Mouse (Mus musculus): ENCODE data around the gene A1bg. TPM values are rescaled to one million over a fixed set of nuclear protein-coding genes. Genes with fewer than 3 reads are reported as not detected.

A1bg gene
- not detected in 2 replicates for polyA plus RNA-seq (2015; fragmentation: Nextera tagmentation; extraction: Ambion mirVana)

DNA sequence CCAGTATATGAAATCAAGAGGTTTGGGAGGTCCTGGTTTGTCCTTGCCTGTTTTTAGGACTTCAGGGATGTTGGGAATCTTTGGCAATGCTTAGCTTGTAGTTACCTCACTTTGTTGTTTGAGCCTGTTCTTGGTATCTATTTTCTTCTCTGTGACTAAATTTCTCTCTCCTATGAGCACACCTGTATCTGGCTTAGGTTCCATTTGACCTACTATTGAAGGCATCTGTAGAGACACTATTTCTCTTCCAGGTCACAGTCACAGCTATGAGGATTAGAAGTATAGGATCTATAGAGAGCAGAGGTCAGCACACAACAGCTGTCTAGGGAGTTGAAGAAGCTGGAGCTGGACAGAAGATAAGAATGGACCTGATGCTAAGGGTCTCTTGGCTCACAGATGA, at the start of gene A1bg:
Gene A1bg (minus strand): TSS at position 101 of the 400 bp plus-strand sequence.
- no peak within 1 kb of the TSS for H3K9ac ChIP-seq (ENCODE audit: low read length)
- no peak within 1 kb of the TSS for H3K4me2 ChIP-seq (ENCODE audit: low read depth, low read length)
- H3K27me3 ChIP-seq (ENCODE audit: control insufficient read depth, insufficient read depth, low read length) = no peaks in the 10 kb centered on the region
- no peaks in the 10 kb centered on the region for H3K36me3 ChIP-seq (ENCODE audit: control insufficient read depth, insufficient read depth)
- no peaks in the 10 kb centered on the region for H3K9me3 ChIP-seq (replicated peaks; ENCODE audit: control insufficient read depth, low read length)
- no peak within 1 kb of the TSS for H3K27ac ChIP-seq (ENCODE audit: low read length)
- no peak for ATAC-seq (replicated peaks; ENCODE audit: extremely low read depth, insufficient read depth, low FRiP score)
- no peak within 1 kb of the TSS for H3K4me3 ChIP-seq (ENCODE audit: low read length)
- peaks cover 3% of the 10 kb centered on the region for H3K4me1 ChIP-seq (ENCODE audit: control insufficient read depth, insufficient read depth, low read length)

- no peaks in the 10 kb centered on the region for H3K27me3 ChIP-seq (ENCODE audit: control insufficient read depth, insufficient read depth, low read length)
- H3K9ac ChIP-seq (ENCODE audit: low read length) = no peak overlapping the region
- no peak overlapping the region for H3K4me2 ChIP-seq (ENCODE audit: low read depth, low read length)
- no peak overlapping the region for H3K4me3 ChIP-seq (ENCODE audit: low read length)
- no peak for ATAC-seq (replicated peaks; ENCODE audit: extremely low read depth, insufficient read depth, low FRiP score)
- H3K36me3 ChIP-seq (ENCODE audit: control insufficient read depth, insufficient read depth) = no peaks in the 10 kb centered on the region
- WGBS = 65% methylated on average over 1 of the region's 1 CpGs
- H3K9me3 ChIP-seq (replicated peaks; ENCODE audit: control insufficient read depth, low read length) = no peaks in the 10 kb centered on the region
- no peak overlapping the region for H3K27ac ChIP-seq (ENCODE audit: low read length)
- no peaks in the 10 kb centered on the region for H3K4me1 ChIP-seq (ENCODE audit: control insufficient read depth, insufficient read depth, low read length)
Measured at GRCm38 (mm10) chr15:60968549-60968861, 45.7 kb upstream of the A1bg start.

DNA sequence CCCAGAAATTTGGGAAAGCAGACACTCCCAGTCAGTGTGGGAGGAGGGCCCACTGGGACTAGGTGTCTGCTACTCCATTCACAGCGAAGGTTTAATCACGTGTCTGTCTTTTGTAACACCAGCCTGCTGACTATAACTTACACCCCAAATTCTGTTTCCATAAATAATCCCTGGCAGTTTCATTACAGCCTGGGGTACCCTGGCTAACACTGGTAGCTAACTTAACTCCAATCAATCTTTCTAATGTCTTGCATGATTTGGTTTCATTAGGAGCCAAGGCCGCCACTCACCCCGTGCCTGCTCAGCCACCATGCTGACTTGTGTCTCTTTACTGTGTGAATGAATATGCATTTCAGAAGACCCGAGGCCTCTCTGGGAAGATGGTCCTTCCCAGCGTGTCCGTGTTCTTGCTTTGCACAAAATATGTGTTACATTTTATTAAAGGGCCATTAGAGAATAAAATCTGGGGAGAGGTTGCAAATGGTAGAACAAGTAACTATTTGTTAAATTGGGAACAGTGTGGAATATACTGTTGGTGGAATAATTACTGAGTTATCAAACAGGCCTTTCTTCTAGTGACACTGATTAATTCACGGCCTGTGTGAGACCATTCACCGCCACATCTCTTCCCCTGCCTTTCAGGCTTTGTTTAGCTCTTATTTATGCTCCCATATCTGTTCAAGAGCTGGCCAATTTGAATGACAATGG, 45.2 kb upstream of the A1bg start:
- no peak for ATAC-seq (replicated peaks; ENCODE audit: extremely low read depth, insufficient read depth, low FRiP score)
- 74% methylated on average over 9 of the region's 9 CpGs for WGBS

GRCm38 (mm10) chr15:60925686-60926085, 2.9 kb upstream of the A1bg start:
- Histone ChIP-seq H3K9ac (ENCODE audit: low read length) (no peak overlapping the region), H3K9me3 (replicated peaks; ENCODE audit: control insufficient read depth, low read length) (no peaks in the 10 kb centered on the region), H3K4me2 (ENCODE audit: low read depth, low read length) (no peak overlapping the region), H3K4me1 (ENCODE audit: control insufficient read depth, insufficient read depth, low read length) (peaks cover 3% of the 10 kb centered on the region), H3K27me3 (ENCODE audit: control insufficient read depth, insufficient read depth, low read length) (no peaks in the 10 kb centered on the region), H3K4me3 (ENCODE audit: low read length) (no peak overlapping the region), H3K36me3 (ENCODE audit: control insufficient read depth, insufficient read depth) (no peaks in the 10 kb centered on the region), H3K27ac (ENCODE audit: low read length) (no peak overlapping the region)
- 10% methylated on average over 4 of the region's 4 CpGs for WGBS
- ATAC-seq (replicated peaks; ENCODE audit: extremely low read depth, insufficient read depth, low FRiP score) = no peak

More for the DNA sequence above, 45.2 kb upstream of the A1bg start:
- H3K36me3 ChIP-seq (ENCODE audit: control insufficient read depth, insufficient read depth) = no peaks in the 10 kb centered on the region
- H3K9me3 ChIP-seq (replicated peaks; ENCODE audit: control insufficient read depth, low read length) = no peaks in the 10 kb centered on the region
- H3K9ac ChIP-seq (ENCODE audit: low read length) = no peak overlapping the region
- H3K4me3 ChIP-seq (ENCODE audit: low read length) = no peak overlapping the region
- no peak overlapping the region for H3K27ac ChIP-seq (ENCODE audit: low read length)
- H3K4me2 ChIP-seq (ENCODE audit: low read depth, low read length) = no peak overlapping the region
- H3K27me3 ChIP-seq (ENCODE audit: control insufficient read depth, insufficient read depth, low read length) = no peaks in the 10 kb centered on the region
- H3K4me1 ChIP-seq (ENCODE audit: control insufficient read depth, insufficient read depth, low read length) = no peaks in the 10 kb centered on the region

DNA sequence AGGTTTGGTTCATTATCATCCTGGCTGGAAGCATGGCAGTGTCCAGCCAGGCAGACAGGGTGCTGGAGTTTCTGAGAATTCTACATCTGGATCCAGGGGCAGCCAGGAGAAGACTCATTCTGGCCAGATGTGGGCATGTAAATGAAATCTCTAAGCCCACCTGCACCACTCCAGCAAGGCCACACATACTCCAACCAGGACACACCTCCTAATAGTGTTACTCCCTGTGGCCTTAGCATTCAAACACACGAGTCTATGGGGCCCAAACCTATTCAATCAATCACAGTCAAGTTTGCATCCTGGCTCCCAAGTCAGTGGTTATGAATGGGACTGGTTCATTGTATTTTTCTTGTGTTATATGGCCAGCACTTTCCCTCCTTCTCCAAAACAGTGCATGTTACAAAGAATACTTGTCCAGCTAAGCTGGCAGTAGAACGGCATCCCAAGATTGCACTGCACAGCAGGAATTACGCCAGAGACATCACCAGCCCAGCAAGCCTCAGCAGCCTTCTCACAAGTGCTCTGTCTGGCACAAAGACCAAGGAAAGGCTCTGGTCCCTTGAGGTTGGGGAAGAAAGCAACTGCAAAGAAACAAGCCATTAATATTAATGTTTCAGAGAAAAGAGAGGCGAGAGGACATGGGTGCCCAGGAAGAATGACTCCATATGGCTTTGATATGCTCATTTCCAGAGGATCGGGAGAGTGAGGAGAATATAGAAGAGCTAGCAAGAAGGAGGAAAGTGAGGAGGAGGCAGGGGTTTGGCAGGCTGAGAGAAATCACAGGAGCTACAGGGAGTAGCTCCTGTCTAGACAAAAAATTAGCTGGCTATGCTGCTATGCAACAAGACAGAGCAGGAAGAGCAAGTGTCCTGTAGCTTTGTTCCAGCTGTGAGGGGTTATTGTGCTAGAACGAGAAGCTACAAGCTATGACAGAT, 18.8 kb downstream of the A1bg start:
- H3K4me1 ChIP-seq (ENCODE audit: control insufficient read depth, insufficient read depth, low read length) = no peaks in the 10 kb centered on the region
- no peaks in the 10 kb centered on the region for H3K9me3 ChIP-seq (replicated peaks; ENCODE audit: control insufficient read depth, low read length)
- H3K27ac ChIP-seq (ENCODE audit: low read length) = no peak overlapping the region
- no peak overlapping the region for H3K9ac ChIP-seq (ENCODE audit: low read length)
- H3K4me3 ChIP-seq (ENCODE audit: low read length) = no peak overlapping the region
- no peaks in the 10 kb centered on the region for H3K36me3 ChIP-seq (ENCODE audit: control insufficient read depth, insufficient read depth)
- no peak overlapping the region for H3K4me2 ChIP-seq (ENCODE audit: low read depth, low read length)
- no peak for ATAC-seq (replicated peaks; ENCODE audit: extremely low read depth, insufficient read depth, low FRiP score)
- 57% methylated on average over 6 of the region's 6 CpGs for WGBS
- no peaks in the 10 kb centered on the region for H3K27me3 ChIP-seq (ENCODE audit: control insufficient read depth, insufficient read depth, low read length)

GRCm38 (mm10) chr15:60898187-60898965, 24.4 kb downstream of the A1bg start:
- H3K27me3 ChIP-seq (ENCODE audit: control insufficient read depth, insufficient read depth, low read length) = no peaks in the 10 kb centered on the region
- no peak overlapping the region for H3K27ac ChIP-seq (ENCODE audit: low read length)
- no peak for ATAC-seq (replicated peaks; ENCODE audit: extremely low read depth, insufficient read depth, low FRiP score)
- H3K4me3 ChIP-seq (ENCODE audit: low read length) = no peak overlapping the region
- H3K9me3 ChIP-seq (replicated peaks; ENCODE audit: control insufficient read depth, low read length) = no peaks in the 10 kb centered on the region
- 69% methylated on average over 6 of the region's 6 CpGs for WGBS
- no peaks in the 10 kb centered on the region for H3K4me1 ChIP-seq (ENCODE audit: control insufficient read depth, insufficient read depth, low read length)
- no peak overlapping the region for H3K4me2 ChIP-seq (ENCODE audit: low read depth, low read length)
- H3K9ac ChIP-seq (ENCODE audit: low read length) = no peak overlapping the region
- no peaks in the 10 kb centered on the region for H3K36me3 ChIP-seq (ENCODE audit: control insufficient read depth, insufficient read depth)

DNA sequence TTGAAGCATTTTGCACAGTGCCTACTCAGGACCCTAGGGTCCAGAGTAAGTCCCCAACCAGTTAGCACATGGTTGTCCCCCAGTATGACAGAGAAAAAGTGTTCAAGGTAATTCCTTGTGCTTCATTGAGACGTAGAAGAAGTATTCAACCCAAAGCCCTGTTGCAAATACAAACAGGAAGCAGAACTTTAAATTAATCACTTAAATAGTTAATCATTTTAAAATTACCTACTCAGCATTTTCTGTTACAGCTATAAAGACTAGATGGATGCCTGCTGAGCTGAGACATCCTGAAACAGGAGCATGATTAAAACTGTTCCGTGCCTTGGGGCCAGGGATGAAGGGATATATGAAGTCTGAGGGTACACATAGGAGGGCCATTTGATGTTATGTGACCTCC, 26.8 kb downstream of the A1bg start:
- Histone ChIP-seq H3K9ac (ENCODE audit: low read length) (no peak overlapping the region), H3K4me3 (ENCODE audit: low read length) (no peak overlapping the region), H3K9me3 (replicated peaks; ENCODE audit: control insufficient read depth, low read length) (no peaks in the 10 kb centered on the region), H3K27ac (ENCODE audit: low read length) (no peak overlapping the region), H3K27me3 (ENCODE audit: control insufficient read depth, insufficient read depth, low read length) (no peaks in the 10 kb centered on the region), H3K4me2 (ENCODE audit: low read depth, low read length) (no peak overlapping the region), H3K36me3 (ENCODE audit: control insufficient read depth, insufficient read depth) (no peaks in the 10 kb centered on the region), H3K4me1 (ENCODE audit: control insufficient read depth, insufficient read depth, low read length) (peaks cover 5% of the 10 kb centered on the region; the same call in 1 of the 2 replicates)
- 79% methylated on average over 2 of the region's 2 CpGs for WGBS
- no peak for ATAC-seq (replicated peaks; ENCODE audit: extremely low read depth, insufficient read depth, low FRiP score)

DNA sequence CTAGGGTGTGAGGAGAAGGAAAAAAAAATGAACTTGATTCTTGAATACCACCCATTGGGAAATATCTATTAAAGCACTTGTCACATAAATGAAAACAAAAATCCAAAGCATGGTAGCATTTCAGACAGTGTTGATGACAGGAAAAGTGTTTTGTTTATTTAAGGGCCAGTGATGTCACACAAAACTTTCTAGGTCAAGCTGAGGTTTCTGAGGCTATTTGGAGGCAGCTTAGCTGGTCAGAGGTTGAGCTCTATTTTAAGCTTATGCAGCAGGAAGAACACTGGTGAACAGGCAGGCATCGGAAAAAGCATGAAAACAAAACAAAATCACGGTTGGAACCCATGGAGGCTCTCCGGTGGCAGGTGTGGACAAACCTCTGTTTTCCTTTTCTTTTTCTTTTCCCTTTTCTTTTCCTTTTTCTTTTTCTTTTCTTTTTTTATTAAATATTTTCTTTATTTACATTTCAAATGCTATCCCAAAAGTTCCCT, 29.8 kb downstream of the A1bg start:
- H3K4me3 ChIP-seq (ENCODE audit: low read length) = no peak overlapping the region
- H3K9me3 ChIP-seq (replicated peaks; ENCODE audit: control insufficient read depth, low read length) = no peaks in the 10 kb centered on the region
- H3K27me3 ChIP-seq (ENCODE audit: control insufficient read depth, insufficient read depth, low read length) = no peaks in the 10 kb centered on the region
- no peak overlapping the region for H3K27ac ChIP-seq (ENCODE audit: low read length)
- H3K36me3 ChIP-seq (ENCODE audit: control insufficient read depth, insufficient read depth) = no peaks in the 10 kb centered on the region
- WGBS = 31% methylated on average over 3 of the region's 3 CpGs
- H3K4me1 ChIP-seq (ENCODE audit: control insufficient read depth, insufficient read depth, low read length) = peaks cover 5% of the 10 kb centered on the region; the same call in 1 of the 2 replicates
- no peak overlapping the region for H3K4me2 ChIP-seq (ENCODE audit: low read depth, low read length)
- no peak for ATAC-seq (replicated peaks; ENCODE audit: extremely low read depth, insufficient read depth, low FRiP score)
- H3K9ac ChIP-seq (ENCODE audit: low read length) = no peak overlapping the region

Data from heart, embryonic 16.5 days (tissue).